Mouse (Mus musculus) testis, postnatal 10 days (tissue): ENCODE results near the gene Kcna10.

Experiments
- DNase-seq: peaks from one replicate; pipeline ENCODE4 v3.0.0; 2021; ENCODE audit warnings: low spot score

Kcna10 gene

GRCm38 (mm10) chr3:107182756-107183155 lies at the start of gene Kcna10:
Gene Kcna10 (plus strand): TSS chr3:107183056.
- no peak for DNase-seq

- no peak for DNase-seq
These were observed 48.4 kb upstream of the Kcna10 start for GRCm38 (mm10) chr3:107134457-107134856.

- DNase-seq: no peak
These were observed 35.7 kb upstream of the Kcna10 start for GRCm38 (mm10) chr3:107147126-107147525.

- DNase-seq: peak; percentile 68
These were observed 33.9 kb upstream of the Kcna10 start for GRCm38 (mm10) chr3:107149006-107149405.

- no peak for DNase-seq
These were observed 32.4 kb upstream of the Kcna10 start for GRCm38 (mm10) chr3:107150469-107150868.

GRCm38 (mm10) chr3:107150872-107151540 lies 31.9 kb upstream of the Kcna10 start:
- no peak for DNase-seq

- DNase-seq: no peak
These were observed 28.8 kb upstream of the Kcna10 start for GRCm38 (mm10) chr3:107153772-107154655.

GRCm38 (mm10) chr3:107158856-107159255 lies 24.0 kb upstream of the Kcna10 start:
- DNase-seq: no peak

- no peak for DNase-seq
These were observed 23.4 kb upstream of the Kcna10 start for GRCm38 (mm10) chr3:107159418-107159817.

- DNase-seq: peak; percentile 58
These were observed 23.0 kb upstream of the Kcna10 start for GRCm38 (mm10) chr3:107159859-107160324.

GRCm38 (mm10) chr3:107162741-107163140 lies 20.1 kb upstream of the Kcna10 start:
- no peak for DNase-seq

GRCm38 (mm10) chr3:107169552-107169951 lies 13.3 kb upstream of the Kcna10 start:
- no peak for DNase-seq

GRCm38 (mm10) chr3:107171964-107172363 lies 10.9 kb upstream of the Kcna10 start:
- DNase-seq: no peak

- DNase-seq: no peak
These were observed 10.3 kb upstream of the Kcna10 start for GRCm38 (mm10) chr3:107172556-107172955.

GRCm38 (mm10) chr3:107175486-107175885 lies 7.4 kb upstream of the Kcna10 start:
- DNase-seq: no peak

- no peak for DNase-seq
These were observed 6.4 kb upstream of the Kcna10 start for GRCm38 (mm10) chr3:107176501-107176900.

GRCm38 (mm10) chr3:107180860-107181259 lies 2.0 kb upstream of the Kcna10 start:
- no peak for DNase-seq

- DNase-seq: peak; percentile 49
These were observed 322 bp downstream of the Kcna10 start for GRCm38 (mm10) chr3:107183178-107183577.

GRCm38 (mm10) chr3:107185597-107185996 lies 2.7 kb downstream of the Kcna10 start:
- no peak for DNase-seq

GRCm38 (mm10) chr3:107187022-107187421 lies 4.2 kb downstream of the Kcna10 start:
- no peak for DNase-seq

GRCm38 (mm10) chr3:107188226-107188899 lies 5.5 kb downstream of the Kcna10 start:
- peak; percentile 62 for DNase-seq
